Mouse (Mus musculus) liver, embryonic 11.5 days (tissue): ENCODE results near the gene Fahd1. TPM values are rescaled to one million over a fixed set of nuclear protein-coding genes. Genes with fewer than 3 reads are reported as not detected.

Experiments
- ATAC-seq: fragments of 200-750 bp; cut with Nextera tagmentation; replicated peaks from 2 replicates; pipeline ENCODE4 v1.8.0; 2017; ENCODE audit warnings: moderate number of reproducible peaks, mild to moderate bottlenecking, moderate TSS enrichment, moderate library complexity; ENCODE audit not compliant: low FRiP score
- DNase-seq: peaks from one replicate; pipeline ENCODE4 v3.0.0-alpha.2; 2017; ENCODE audit warnings: low spot score
- H3K27ac ChIP-seq: fragments of 300-500 bp; sonication (generic); 2 replicates; pipeline ENCODE4 v1.5.1; 2014; ENCODE audit warnings: mild to moderate bottlenecking, low read depth, low read length, control low read depth
- H3K27me3 ChIP-seq: fragments of 300-500 bp; sonication (generic); replicated peaks from 2 replicates; pipeline ENCODE4 v1.6.1; 2014; ENCODE audit warnings: low read length, mixed read lengths; ENCODE audit not compliant: control insufficient read depth, insufficient read depth
- H3K36me3 ChIP-seq: fragments of 300-500 bp; sonication (generic); 2 replicates; pipeline ENCODE4 v1.6.1; 2014; ENCODE audit warnings: mild to moderate bottlenecking, low read length, moderate library complexity, mixed read lengths; ENCODE audit not compliant: control insufficient read depth, insufficient read depth
- H3K4me1 ChIP-seq: fragments of 300-500 bp; sonication (generic); replicated peaks from 2 replicates; pipeline ENCODE4 v1.6.1; 2014; ENCODE audit warnings: low read length, mixed read lengths; ENCODE audit not compliant: control insufficient read depth, insufficient read depth
- H3K4me2 ChIP-seq: fragments of 300-500 bp; sonication (generic); 2 replicates; pipeline ENCODE4 v1.6.1; 2014; ENCODE audit warnings: mild to moderate bottlenecking, control low read depth, moderate library complexity
- H3K4me3 ChIP-seq: fragments of 300-500 bp; sonication (generic); 2 replicates; pipeline ENCODE4 v1.5.1; 2014; ENCODE audit warnings: low read depth, low read length, control low read depth
- H3K9ac ChIP-seq: fragments of 300-500 bp; sonication (generic); 2 replicates; pipeline ENCODE4 v1.6.1; 2014; ENCODE audit warnings: low read depth, low read length, control low read depth
- H3K9me3 ChIP-seq: fragments of 300-500 bp; sonication (generic); 2 replicates; pipeline ENCODE4 v1.6.1; 2016; ENCODE audit warnings: low read length, inconsistent platforms, mixed read lengths; ENCODE audit not compliant: control insufficient read depth
- WGBS: fragments of 180-500 bp; shearing (Covaris S2); extraction: QIAGEN DNeasy Blood & Tissue Kit; methylation state at CpG from one replicate; pipeline ENCODE4 v1.1.7; 2014; 5-methylcytosine and 5-hydroxymethylcytosine counted together
- polyA plus RNA-seq: library from polyadenylated mRNA; unstranded; fragments of >200 nt; fragmentation: Nextera tagmentation; extraction: Ambion mirVana; gene quantifications from 2 replicates; pipeline ENCODE4 v1.2.1, GENCODE M21; 2014

The Fahd1 gene
- polyA plus RNA-seq, 1 experiment from 2014 or later: 38.6 TPM

GRCm38 (mm10) chr17:24860076-24860475 is 9.9 kb upstream of the Fahd1 start:
- peaks cover 12% of the 10 kb centered on the region for H3K4me1 ChIP-seq
- H3K27ac ChIP-seq: no peak overlapping the region
- H3K4me3 ChIP-seq: no peak overlapping the region
- H3K9ac ChIP-seq: no peak overlapping the region
- H3K9me3 ChIP-seq: no peaks in the 10 kb centered on the region
- ATAC-seq: no peak; the same call in 1 of the 2 replicates
- peaks cover 7% of the 10 kb centered on the region; the same call in 1 of the 2 replicates for H3K36me3 ChIP-seq
- H3K27me3 ChIP-seq: no peaks in the 10 kb centered on the region
- DNase-seq: no peak
- H3K4me2 ChIP-seq: no peak overlapping the region
- 85% methylated on average over 8 of the region's 8 CpGs for WGBS

- DNase-seq: no peak
- H3K9ac ChIP-seq: no peak overlapping the region
Observed at GRCm38 (mm10) chr17:24858967-24859366, 8.8 kb upstream of the Fahd1 start.

DNA sequence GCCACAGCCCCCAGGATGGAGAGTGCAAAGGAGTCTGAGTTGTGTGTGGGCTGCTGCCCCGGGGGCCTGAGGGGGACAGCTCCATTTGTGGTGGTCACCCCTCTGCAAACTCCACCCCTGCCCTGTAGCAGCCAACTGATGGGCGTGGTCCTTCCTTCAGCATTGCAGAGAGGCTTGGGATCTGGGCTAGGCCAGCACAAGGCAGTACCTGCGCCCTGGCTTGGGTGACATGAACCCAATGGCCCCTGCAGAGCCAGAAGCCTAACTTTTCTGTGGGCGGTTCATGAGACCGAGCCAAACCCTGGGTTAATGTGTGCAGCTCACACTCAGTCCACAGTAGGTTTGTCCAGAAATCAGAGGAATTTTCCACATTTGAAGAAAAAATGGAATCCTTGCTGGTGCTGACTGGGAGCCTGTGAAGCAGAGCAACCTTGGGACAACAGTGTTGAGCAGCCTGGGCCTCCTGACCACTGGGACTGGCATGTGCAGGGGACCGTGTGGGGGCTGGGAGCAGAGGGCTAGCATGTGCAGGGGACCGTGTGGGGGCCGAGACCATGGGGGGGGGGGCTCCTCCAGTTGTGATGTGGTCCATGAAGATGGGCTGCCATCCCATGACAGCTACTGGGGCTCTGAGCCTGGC is 7.8 kb upstream of the Fahd1 start:
- no peaks in the 10 kb centered on the region for H3K9me3 ChIP-seq
- H3K4me2 ChIP-seq: no peak overlapping the region
- ATAC-seq: peak; percentile 33; the same call in 1 of the 2 replicates
- H3K9ac ChIP-seq: peak overlapping the region; percentile 3; the same call in 1 of the 2 replicates
- H3K4me3 ChIP-seq: no peak overlapping the region
- DNase-seq: no peak
- H3K36me3 ChIP-seq: peaks cover 12% of the 10 kb centered on the region; the same call in 1 of the 2 replicates
- H3K27ac ChIP-seq: no peak overlapping the region
- peaks cover 12% of the 10 kb centered on the region for H3K4me1 ChIP-seq
- 82% methylated on average over 8 of the region's 8 CpGs for WGBS
- no peaks in the 10 kb centered on the region for H3K27me3 ChIP-seq

More at GRCm38 (mm10) chr17:24858967-24859366, 8.8 kb upstream of the Fahd1 start:
- 74% methylated on average over 6 of the region's 6 CpGs for WGBS
- H3K4me1 ChIP-seq: peaks cover 12% of the 10 kb centered on the region
- H3K4me2 ChIP-seq: no peak overlapping the region
- H3K36me3 ChIP-seq: peaks cover 9% of the 10 kb centered on the region; the same call in 1 of the 2 replicates
- H3K9me3 ChIP-seq: no peaks in the 10 kb centered on the region
- H3K27ac ChIP-seq: no peak overlapping the region
- peak; percentile 90 for ATAC-seq
- H3K4me3 ChIP-seq: no peak overlapping the region
- H3K27me3 ChIP-seq: no peaks in the 10 kb centered on the region

DNA sequence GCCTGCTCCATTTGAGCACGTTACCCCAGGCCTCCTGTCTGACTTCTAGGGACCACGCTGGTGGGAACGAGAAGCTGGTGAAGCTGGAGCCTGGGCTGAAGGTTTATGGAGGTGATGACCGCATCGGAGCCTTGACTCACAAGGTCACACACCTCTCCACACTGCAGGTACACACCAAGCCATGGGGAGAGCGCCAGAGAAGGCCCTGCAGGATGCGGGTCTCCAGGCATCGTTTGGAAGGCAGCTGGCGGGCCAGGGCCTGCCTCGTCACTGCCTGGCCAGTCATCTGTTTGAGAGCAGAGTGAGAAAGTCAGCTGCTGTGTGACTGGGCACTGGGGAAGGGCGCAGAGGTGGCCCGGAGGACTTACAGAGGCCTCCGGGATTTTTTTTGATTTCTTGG is 6.4 kb upstream of the Fahd1 start:
- no peak for DNase-seq

DNA sequence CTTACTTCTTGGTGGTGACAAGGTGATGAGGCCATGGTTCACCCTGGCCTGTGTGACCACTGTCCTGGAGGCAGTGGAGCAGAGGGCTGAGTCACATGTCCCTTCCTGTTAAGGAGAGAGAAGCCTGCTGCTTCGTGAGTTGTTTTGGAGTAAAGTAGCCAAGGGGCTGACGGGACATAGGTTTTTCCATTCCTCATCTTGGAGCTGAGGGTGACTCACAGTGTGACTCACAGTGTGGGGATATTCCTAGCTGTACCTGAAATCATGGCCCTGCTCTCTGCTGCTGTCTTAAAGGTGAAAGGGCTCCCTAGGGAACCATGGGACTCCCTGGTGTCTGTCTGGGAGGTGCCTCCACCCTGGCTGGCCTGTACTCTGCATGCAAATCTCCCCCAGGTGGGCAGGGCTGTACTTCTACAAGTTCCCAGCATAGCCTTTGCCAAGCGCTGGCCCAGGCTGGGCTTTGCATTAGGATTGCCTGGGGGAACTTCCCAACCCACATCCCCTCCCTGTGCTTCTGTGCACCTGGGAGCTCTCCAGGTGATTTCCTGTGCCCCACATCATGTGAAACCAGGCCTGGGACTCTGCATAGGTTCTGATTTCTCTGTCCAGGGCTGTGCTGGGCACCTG is 5.8 kb upstream of the Fahd1 start:
- ATAC-seq: no peak
- H3K27ac ChIP-seq: no peak overlapping the region
- H3K4me2 ChIP-seq: no peak overlapping the region
- no peak for DNase-seq
- H3K36me3 ChIP-seq: peaks cover 12% of the 10 kb centered on the region; the same call in 1 of the 2 replicates
- H3K9ac ChIP-seq: no peak overlapping the region
- H3K9me3 ChIP-seq: no peaks in the 10 kb centered on the region
- no peak overlapping the region for H3K4me3 ChIP-seq
- peaks cover 18% of the 10 kb centered on the region for H3K4me1 ChIP-seq
- no peaks in the 10 kb centered on the region; the same call in 1 of the 2 replicates for H3K27me3 ChIP-seq
- WGBS: 77% methylated on average over 3 of the region's 3 CpGs

More for the DNA sequence above, 6.4 kb upstream of the Fahd1 start:
- 85% methylated on average over 13 of the region's 13 CpGs for WGBS
- Histone ChIP-seq H3K9ac (no peak overlapping the region), H3K36me3 (peaks cover 15% of the 10 kb centered on the region; the same call in 1 of the 2 replicates), H3K27ac (no peak overlapping the region), H3K4me1 (peaks cover 12% of the 10 kb centered on the region), H3K4me3 (no peak overlapping the region), H3K4me2 (no peak overlapping the region), H3K9me3 (no peaks in the 10 kb centered on the region), H3K27me3 (no peaks in the 10 kb centered on the region)
- no peak for ATAC-seq

- peak overlapping the region; percentile 74 for H3K9ac ChIP-seq
- H3K27me3 ChIP-seq: no peaks in the 10 kb centered on the region; the same call in 1 of the 2 replicates
- H3K27ac ChIP-seq: no peak overlapping the region
- H3K4me2 ChIP-seq: peak overlapping the region; percentile 89
- ATAC-seq: no peak
- H3K4me3 ChIP-seq: peak overlapping the region; percentile 88
- H3K4me1 ChIP-seq: peaks cover 9% of the 10 kb centered on the region
- WGBS: 79% methylated on average over 10 of the region's 10 CpGs
- DNase-seq: no peak
- H3K36me3 ChIP-seq: peaks cover 10% of the 10 kb centered on the region; the same call in 1 of the 2 replicates
- H3K9me3 ChIP-seq: no peaks in the 10 kb centered on the region
Observed at GRCm38 (mm10) chr17:24851381-24852125, 1.4 kb upstream of the Fahd1 start.

DNA sequence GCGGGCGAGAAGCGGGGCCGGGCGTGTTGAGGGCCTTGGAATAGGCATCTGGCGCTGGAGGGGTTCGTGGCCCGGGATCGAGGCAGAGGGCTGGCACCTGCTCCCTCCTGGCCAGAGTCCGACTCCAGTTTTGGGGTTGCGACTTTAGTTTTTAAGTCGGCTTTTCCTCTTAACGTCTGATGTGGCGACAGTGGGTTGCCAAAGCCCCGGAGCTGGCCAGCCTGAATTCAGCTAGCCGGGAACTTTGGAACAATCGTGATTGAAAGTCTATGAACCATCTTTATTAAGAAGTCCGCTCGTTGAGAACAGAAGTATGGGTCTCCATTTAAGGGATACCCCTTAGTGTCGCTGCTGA is 586 bp upstream of the Fahd1 start:
- Histone ChIP-seq H3K36me3 (peaks cover 10% of the 10 kb centered on the region; the same call in 1 of the 2 replicates), H3K27ac (0 out of 2 replicates have a peak overlapping the region, but pooled peaks have one; percentile 46), H3K4me1 (peaks cover 9% of the 10 kb centered on the region), H3K27me3 (no peaks in the 10 kb centered on the region; the same call in 1 of the 2 replicates), H3K9me3 (no peaks in the 10 kb centered on the region), H3K4me3 (peak overlapping the region; percentile 88), H3K9ac (peak overlapping the region; percentile 74), H3K4me2 (peak overlapping the region; percentile 89)
- ATAC-seq: no peak
- no peak for DNase-seq
- WGBS: 2% methylated on average over 20 of the region's 20 CpGs

DNA sequence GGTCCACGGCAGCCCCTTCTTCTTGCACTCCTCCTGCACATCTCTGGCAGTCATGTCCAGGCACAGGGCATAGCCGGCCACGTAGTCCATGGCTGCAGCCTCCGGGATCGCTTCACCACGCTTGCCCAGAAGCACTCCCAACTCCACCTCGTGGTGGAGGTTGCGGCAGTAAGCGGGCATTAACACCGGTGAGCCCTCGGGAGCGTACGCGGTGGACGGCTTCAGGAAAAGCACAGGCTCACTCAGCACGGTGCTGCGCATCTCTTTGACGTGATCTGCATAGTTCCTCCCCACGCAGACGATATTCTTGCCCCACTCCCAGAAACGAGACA is 465 bp downstream of the Fahd1 start:
- DNase-seq: no peak

More for the DNA sequence above, 465 bp downstream of the Fahd1 start:
- H3K27ac ChIP-seq: peak overlapping the region; percentile 98
- H3K4me1 ChIP-seq: peaks cover 9% of the 10 kb centered on the region
- peak overlapping the region; percentile 99 for H3K9ac ChIP-seq
- no peaks in the 10 kb centered on the region for H3K9me3 ChIP-seq
- peak overlapping the region; percentile 84 for H3K4me2 ChIP-seq
- H3K27me3 ChIP-seq: no peaks in the 10 kb centered on the region; the same call in 1 of the 2 replicates
- ATAC-seq: peak; percentile 33
- peak overlapping the region; percentile 88 for H3K4me3 ChIP-seq
- H3K36me3 ChIP-seq: peaks cover 10% of the 10 kb centered on the region; the same call in 1 of the 2 replicates
- WGBS: under 1% methylated on average over 21 of the region's 21 CpGs
